Mouse (Mus musculus) layer of hippocampus, postnatal 14 days (tissue): ENCODE results near the gene Wfdc11. TPM values are rescaled to one million over a fixed set of nuclear protein-coding genes. Genes with fewer than 3 reads are reported as not detected.

Experiments
- DNase-seq, 2 experiments: peaks; one replicate each; pipeline ENCODE4 v3.0.0; 2021 to 2022; ENCODE audit warnings: low spot score in 2 of 2, mixed read lengths in 1 of 2
- total RNA-seq, 2 experiments: library from RNA; stranded (reverse); gene quantifications; 2 replicates each; pipeline ENCODE4 v1.2.3; 2021

Gene Wfdc11
- total RNA-seq, 2 experiments from 2014 or later: not detected

- no peak for DNase-seq
Observed at GRCm38 (mm10) chr2:164641129-164641528, 32.8 kb downstream of the Wfdc11 start.

- no peak for DNase-seq
Observed at GRCm38 (mm10) chr2:164638696-164639095, 35.2 kb downstream of the Wfdc11 start, which contains the start of gene Wfdc16. Wfdc16 (minus strand) TSS chr2:164638796.

- DNase-seq: no peak
Observed at GRCm38 (mm10) chr2:164635266-164635665, 38.6 kb downstream of the Wfdc11 start.

GRCm38 (mm10) chr2:164621775-164622174, 52.1 kb downstream of the Wfdc11 start:
- no peak for DNase-seq

GRCm38 (mm10) chr2:164619050-164619449, 54.8 kb downstream of the Wfdc11 start:
- DNase-seq: no peak

GRCm38 (mm10) chr2:164615386-164615785, 58.5 kb downstream of the Wfdc11 start:
- no peak for DNase-seq

GRCm38 (mm10) chr2:164613471-164613870, 60.4 kb downstream of the Wfdc11 start, which contains the start of the genes Wfdc6b and Wfdc8:
Wfdc6b (plus strand) TSS chr2:164613522.
Wfdc8 (minus strand) TSS chr2:164613626.
- peak in 1 of 2 experiments; percentile 6 for DNase-seq

Other genes with a start within 250 kb of the Wfdc11 start
- 100 to 1,000 TPM; 117 to 137 TPM for gene Sdc4, start 230.2 kb downstream of the Wfdc11 start, total RNA-seq
- gene Sys1, start 217.1 kb downstream of the Wfdc11 start, total RNA-seq: 10 to 100 TPM; 39.1 to 44.7 TPM
- 10 to 100 TPM; 12.7 to 18.8 TPM for gene Gm20458, start 213.1 kb downstream of the Wfdc11 start, total RNA-seq
- gene Trp53tg5, start 200.4 kb downstream of the Wfdc11 start, total RNA-seq: not detected
- 10 to 100 TPM; 87.6 to 88.0 TPM for gene Dbndd2, start 188.0 kb downstream of the Wfdc11 start, total RNA-seq
- 10 to 100 TPM; 95.2 to 96.5 TPM for gene Pigt, start 176.6 kb downstream of the Wfdc11 start, total RNA-seq
- gene Wfdc2, start 111.7 kb downstream of the Wfdc11 start, total RNA-seq: 1 to 10 TPM in 1 of 2 experiments, not detected in 1; 5.6 TPM
- not detected for gene Spint3, start 100.6 kb downstream of the Wfdc11 start, total RNA-seq
- gene Wfdc6a, start 88.6 kb downstream of the Wfdc11 start, total RNA-seq: 1 to 10 TPM in 1 of 2 experiments, under 1 TPM in 1; 0.71 to 1.9 TPM
- gene Eppin, start 80.5 kb downstream of the Wfdc11 start, total RNA-seq: not detected
- gene Wfdc6b, start 60.6 kb downstream of the Wfdc11 start, total RNA-seq: not detected
- gene Wfdc8, start 60.5 kb downstream of the Wfdc11 start, total RNA-seq: not detected
- gene Wfdc16, start 35.3 kb downstream of the Wfdc11 start, total RNA-seq: not detected
- gene Wfdc10, start 18.0 kb downstream of the Wfdc11 start, total RNA-seq: not detected
- gene Wfdc9, start 17.5 kb downstream of the Wfdc11 start, total RNA-seq: not detected
- not detected for gene Wfdc13, start 11.0 kb upstream of the Wfdc11 start, total RNA-seq
- not detected for gene Spint4, start 24.4 kb upstream of the Wfdc11 start, total RNA-seq
- gene Spint5, start 41.2 kb upstream of the Wfdc11 start, total RNA-seq: not detected
- gene Wfdc3, start 71.8 kb upstream of the Wfdc11 start, total RNA-seq: 1 to 10 TPM; 1.5 TPM
- 10 to 100 TPM; 34.1 to 37.2 TPM for gene Dnttip1, start 71.9 kb upstream of the Wfdc11 start, total RNA-seq
- gene Ube2c, start 95.8 kb upstream of the Wfdc11 start, total RNA-seq: 1 to 10 TPM; 2.9 to 4.0 TPM
- not detected for gene Tnnc2, start 105.9 kb upstream of the Wfdc11 start, total RNA-seq
- gene Snx21, start 111.7 kb upstream of the Wfdc11 start, total RNA-seq: 10 to 100 TPM; 33.3 to 39.8 TPM
- gene Acot8, start 130.8 kb upstream of the Wfdc11 start, total RNA-seq: 10 to 100 TPM; 26.4 to 28.1 TPM
- 1 to 10 TPM; 6.0 to 8.3 TPM for gene Zswim3, start 131.0 kb upstream of the Wfdc11 start, total RNA-seq
- 10 to 100 TPM; 18.1 to 18.2 TPM for gene Zswim1, start 148.6 kb upstream of the Wfdc11 start, total RNA-seq
- gene Spata25, start 154.4 kb upstream of the Wfdc11 start, total RNA-seq: under 1 TPM in 1 of 2 experiments, not detected in 1; 0.67 TPM
- gene Ctsa, start 158.8 kb upstream of the Wfdc11 start, total RNA-seq: 10 to 100 TPM; 87.7 to 89.6 TPM
- gene Neurl2, start 159.4 kb upstream of the Wfdc11 start, total RNA-seq: 1 to 10 TPM; 3.9 to 4.1 TPM
- 100 to 1,000 TPM in 1 of 2 experiments, 10 to 100 TPM in 1; 72.5 to 107 TPM for gene Pltp, start 183.6 kb upstream of the Wfdc11 start, total RNA-seq
- 10 to 100 TPM; 43.5 to 48.8 TPM for gene Pcif1, start 205.2 kb upstream of the Wfdc11 start, total RNA-seq
- gene Zfp335, start 237.7 kb upstream of the Wfdc11 start, total RNA-seq: 10 to 100 TPM; 25.0 to 26.4 TPM